Mouse (Mus musculus) left cerebral cortex, postnatal 10 days (tissue): ENCODE measurements around the gene Gm27235. TPM values are rescaled to one million over a fixed set of nuclear protein-coding genes. Genes with fewer than 3 reads are reported as not detected.
"Not testable (repeated sequence)": the region's sequence is repeated elsewhere in the genome, so short reads cannot be mapped to it uniquely, and the experiment has no call there.

Source experiments
- DNase-seq, 2 experiments: peaks; one replicate each; pipeline ENCODE4 v3.0.0; 2021 to 2022; ENCODE audit warnings: low spot score in 2 of 2, mixed read lengths in 1 of 2; ENCODE audit errors: extremely low spot score in 1 of 2
- intact Hi-C: fragments of 180-260 bp; cut with DNase I; formaldehyde crosslinking; loops from one replicate; pipeline ENCODE4 v1.15.1; 2025
- total RNA-seq, 2 experiments: library from RNA; stranded (reverse); gene quantifications; 2 replicates each; pipeline ENCODE4 v1.2.3; 2021

Gm27235 gene
- total RNA-seq: not detected

- DNase-seq: no peak
- intact Hi-C loops: no loop called here
These were observed at the start of gene Gm27235, which contains the start of gene D730048I06Rik for GRCm38 (mm10) chr9:35790001-35790400. Gene Gm27235 (minus strand): TSS chr9:35790101. Gene D730048I06Rik (minus strand): TSS chr9:35790112.

GRCm38 (mm10) chr9:35817881-35818280, 28.0 kb upstream of the Gm27235 start:
- DNase-seq, intact Hi-C loops: not testable (repeated sequence)

GRCm38 (mm10) chr9:35798146-35798545, 8.2 kb upstream of the Gm27235 start:
- no peak for DNase-seq
- intact Hi-C loops: no loop called here

GRCm38 (mm10) chr9:35778009-35778408, 11.9 kb downstream of the Gm27235 start, which contains the start of gene Gm17727:
Gene Gm17727 (minus strand): TSS chr9:35778109.
- no peak for DNase-seq
- intact Hi-C loops: no loop called here

GRCm38 (mm10) chr9:35756843-35757242, 33.1 kb downstream of the Gm27235 start:
- intact Hi-C loops: no loop called here

GRCm38 (mm10) chr9:35740749-35741148, 49.2 kb downstream of the Gm27235 start, which contains the start of gene Gm17677:
Gene Gm17677 (plus strand): TSS chr9:35741049.
- intact Hi-C loops: no loop called here
- DNase-seq: no peak

More at GRCm38 (mm10) chr9:35756843-35757242, 33.1 kb downstream of the Gm27235 start:
- DNase-seq: no peak

Other genes starting within 250 kb of the Gm27235 start
- gene Ddx25, start 231.6 kb downstream of the Gm27235 start, total RNA-seq: 10 to 100 TPM; 16.4 to 16.6 TPM
- gene Pus3, start 231.5 kb downstream of the Gm27235 start, total RNA-seq: 10 to 100 TPM; 11.4 to 12.9 TPM
- gene Pate2, start 219.8 kb downstream of the Gm27235 start, total RNA-seq: under 1 TPM; 0.79 to 0.81 TPM
- gene Hyls1, start 219.7 kb downstream of the Gm27235 start, total RNA-seq: 1 to 10 TPM; 8.5 to 8.6 TPM
- gene Pate4, start 178.2 kb downstream of the Gm27235 start, total RNA-seq: not detected
- not detected for gene Pate3, start 141.9 kb downstream of the Gm27235 start, total RNA-seq
- not detected for gene Pate1, start 102.7 kb downstream of the Gm27235 start, total RNA-seq
- gene Gm17677, start 49.1 kb downstream of the Gm27235 start, total RNA-seq: not detected
- not detected for gene Gm17727, start 12.0 kb downstream of the Gm27235 start, total RNA-seq
- not detected for gene D730048I06Rik, start within 50 bp of the Gm27235 start, total RNA-seq
- not detected for gene 9230110F15Rik, start 54.0 kb upstream of the Gm27235 start, total RNA-seq
- not detected for gene 9230113P08Rik, start 118.3 kb upstream of the Gm27235 start, total RNA-seq